Mouse (Mus musculus): ENCODE measurements around the gene Tmie. TPM values are rescaled to one million over a fixed set of nuclear protein-coding genes. Genes with fewer than 3 reads are reported as not detected.

Gene Tmie
- polyA plus RNA-seq, 1 experiment from 2014 or later = 2.1 TPM

GRCm38 (mm10) chr9:110881953-110882352 lies 2.0 kb upstream of the Tmie start:
- WGBS = 73% methylated on average over 7 of the region's 7 CpGs
- Histone ChIP-seq H3K9me3 (no peaks in the 10 kb centered on the region), H3K27ac (no peak overlapping the region), H3K36me3 (no peaks in the 10 kb centered on the region), H3K27me3 (replicated peaks) (peaks cover 7% of the 10 kb centered on the region), H3K9ac (no peak overlapping the region), H3K4me3 (replicated peaks) (no peak overlapping the region), H3K4me2 (replicated peaks) (no peak overlapping the region), H3K4me1 (replicated peaks) (peaks cover 19% of the 10 kb centered on the region)
- no peak for ATAC-seq

GRCm38 (mm10) chr9:110880772-110881171 lies 859 bp upstream of the Tmie start:
- H3K9me3 ChIP-seq = no peaks in the 10 kb centered on the region
- H3K27ac ChIP-seq = peak overlapping the region; percentile 79
- H3K36me3 ChIP-seq = no peaks in the 10 kb centered on the region
- WGBS = 52% methylated on average over 4 of the region's 4 CpGs
- H3K27me3 ChIP-seq (replicated peaks) = peaks cover 7% of the 10 kb centered on the region
- ATAC-seq = peak; percentile 37
- H3K4me3 ChIP-seq (replicated peaks) = peak overlapping the region; percentile 60
- peak overlapping the region; percentile 92 for H3K4me2 ChIP-seq (replicated peaks)
- peaks cover 19% of the 10 kb centered on the region for H3K4me1 ChIP-seq (replicated peaks)
- H3K9ac ChIP-seq = peak overlapping the region; percentile 41

- Histone ChIP-seq H3K4me3 (replicated peaks) (peak within 1 kb of the TSS; percentile 60), H3K4me1 (replicated peaks) (peaks cover 28% of the 10 kb centered on the region), H3K36me3 (no peaks in the 10 kb centered on the region), H3K9me3 (no peaks in the 10 kb centered on the region), H3K9ac (peak within 1 kb of the TSS; percentile 42), H3K27me3 (replicated peaks) (peaks cover 7% of the 10 kb centered on the region), H3K4me2 (replicated peaks) (peak within 1 kb of the TSS; percentile 92), H3K27ac (peak within 1 kb of the TSS; percentile 79)
- peak; percentile 13 for ATAC-seq
- WGBS = 16% methylated on average over 12 of the region's 12 CpGs
Observed at GRCm38 (mm10) chr9:110879191-110879920, 557 bp downstream of the Tmie start, which contains the start of gene Als2cl. Gene Als2cl, plus strand, starts transcription at chr9:110879870.

GRCm38 (mm10) chr9:110877888-110878287 lies 2.0 kb downstream of the Tmie start:
- Histone ChIP-seq H3K4me2 (replicated peaks) (no peak overlapping the region), H3K4me1 (replicated peaks) (peaks cover 37% of the 10 kb centered on the region), H3K4me3 (replicated peaks) (no peak overlapping the region), H3K9me3 (no peaks in the 10 kb centered on the region), H3K9ac (no peak overlapping the region), H3K27me3 (replicated peaks) (peaks cover 15% of the 10 kb centered on the region), H3K36me3 (no peaks in the 10 kb centered on the region), H3K27ac (no peak overlapping the region)
- ATAC-seq = no peak
- 86% methylated on average over 5 of the region's 5 CpGs for WGBS

DNA sequence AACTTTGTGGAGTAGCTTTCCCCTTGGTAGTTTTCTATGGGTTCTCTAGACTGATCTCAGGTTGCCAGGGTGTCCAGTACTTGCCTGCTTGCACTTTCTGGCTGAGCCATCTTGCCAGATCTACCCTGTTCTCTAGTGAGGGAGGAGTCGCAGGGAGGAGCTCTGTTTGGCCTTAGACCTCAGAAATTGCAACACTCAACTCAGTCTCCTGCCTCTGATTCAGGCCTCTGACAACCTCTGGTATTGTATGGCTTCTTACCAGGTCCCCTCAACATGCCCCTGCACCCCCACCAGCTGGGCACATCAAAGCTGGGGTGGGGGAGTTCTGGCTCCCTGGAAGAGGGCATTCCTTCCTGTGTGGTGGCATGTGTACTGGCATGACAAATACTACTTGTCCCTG lies 2.6 kb downstream of the Tmie start:
- Histone ChIP-seq H3K9me3 (no peaks in the 10 kb centered on the region), H3K4me1 (replicated peaks) (peaks cover 37% of the 10 kb centered on the region), H3K27ac (no peak overlapping the region), H3K27me3 (replicated peaks) (peaks cover 18% of the 10 kb centered on the region), H3K4me2 (replicated peaks) (no peak overlapping the region), H3K4me3 (replicated peaks) (no peak overlapping the region), H3K36me3 (no peaks in the 10 kb centered on the region), H3K9ac (no peak overlapping the region)
- WGBS = 79% methylated on average over 1 of the region's 1 CpGs
- ATAC-seq = no peak

DNA sequence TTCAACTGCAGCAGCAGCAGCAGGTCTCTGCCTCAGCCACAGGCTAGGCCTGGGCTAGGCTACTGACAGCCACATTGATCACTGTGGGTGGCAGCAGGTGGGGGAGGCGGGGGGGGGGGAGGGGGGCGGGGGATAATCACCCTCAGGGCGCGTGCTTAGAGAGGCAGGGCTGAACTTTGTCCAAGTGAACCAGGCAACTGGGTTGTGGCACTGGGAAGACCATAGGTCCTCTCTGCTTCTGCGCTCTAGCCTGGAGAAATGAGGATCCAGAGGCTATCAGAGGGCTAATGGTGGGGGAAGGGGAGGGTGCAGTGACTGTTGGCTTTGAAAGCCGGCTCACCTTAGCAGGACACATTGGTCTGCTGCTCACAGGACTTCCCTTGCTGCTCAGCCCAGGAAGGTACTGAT lies 4.6 kb downstream of the Tmie start:
- no peaks in the 10 kb centered on the region for H3K9me3 ChIP-seq
- H3K27ac ChIP-seq = peak overlapping the region; percentile 51; the same call in 1 of the 2 replicates
- no peak overlapping the region for H3K4me3 ChIP-seq (replicated peaks)
- peaks cover 32% of the 10 kb centered on the region for H3K4me1 ChIP-seq (replicated peaks)
- H3K4me2 ChIP-seq (replicated peaks) = no peak overlapping the region
- peaks cover 12% of the 10 kb centered on the region for H3K27me3 ChIP-seq (replicated peaks)
- 13% methylated on average over 4 of the region's 6 CpGs for WGBS
- peak; percentile 63 for ATAC-seq
- H3K36me3 ChIP-seq = no peaks in the 10 kb centered on the region
- no peak overlapping the region for H3K9ac ChIP-seq

DNA sequence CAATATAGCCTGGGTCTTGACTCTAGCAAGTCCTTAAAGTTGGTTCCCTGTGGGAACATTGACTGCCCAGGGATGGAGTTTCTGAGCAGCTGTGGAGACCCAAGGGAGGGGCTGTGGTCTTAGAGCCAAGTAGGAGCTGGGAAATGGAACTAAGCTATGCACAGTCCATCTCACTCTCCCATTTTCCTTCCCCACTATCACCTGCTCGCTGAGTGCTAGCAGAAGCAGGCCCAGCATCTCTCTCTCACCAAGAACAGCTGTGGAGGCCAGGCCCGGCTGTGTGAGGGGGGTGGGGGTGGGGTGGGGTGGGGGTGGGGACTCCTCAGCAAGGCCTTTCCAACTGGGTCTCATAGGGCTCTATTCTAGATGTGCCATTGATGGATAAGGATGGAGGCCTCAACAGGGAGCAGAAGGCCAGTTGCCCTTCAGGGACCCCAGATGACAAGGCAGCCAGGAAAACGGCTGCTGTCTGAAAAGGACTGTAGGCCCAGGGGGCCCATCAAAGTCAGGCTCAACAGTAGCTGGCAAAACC lies 5.2 kb downstream of the Tmie start:
- Histone ChIP-seq H3K4me1 (replicated peaks) (peaks cover 28% of the 10 kb centered on the region), H3K9ac (no peak overlapping the region), H3K27me3 (replicated peaks) (peaks cover 10% of the 10 kb centered on the region), H3K27ac (peak overlapping the region; percentile 33; the same call in 1 of the 2 replicates), H3K9me3 (no peaks in the 10 kb centered on the region), H3K4me2 (replicated peaks) (no peak overlapping the region), H3K4me3 (replicated peaks) (no peak overlapping the region), H3K36me3 (no peaks in the 10 kb centered on the region)
- WGBS = 15% methylated on average over 3 of the region's 3 CpGs
- no peak for ATAC-seq

DNA sequence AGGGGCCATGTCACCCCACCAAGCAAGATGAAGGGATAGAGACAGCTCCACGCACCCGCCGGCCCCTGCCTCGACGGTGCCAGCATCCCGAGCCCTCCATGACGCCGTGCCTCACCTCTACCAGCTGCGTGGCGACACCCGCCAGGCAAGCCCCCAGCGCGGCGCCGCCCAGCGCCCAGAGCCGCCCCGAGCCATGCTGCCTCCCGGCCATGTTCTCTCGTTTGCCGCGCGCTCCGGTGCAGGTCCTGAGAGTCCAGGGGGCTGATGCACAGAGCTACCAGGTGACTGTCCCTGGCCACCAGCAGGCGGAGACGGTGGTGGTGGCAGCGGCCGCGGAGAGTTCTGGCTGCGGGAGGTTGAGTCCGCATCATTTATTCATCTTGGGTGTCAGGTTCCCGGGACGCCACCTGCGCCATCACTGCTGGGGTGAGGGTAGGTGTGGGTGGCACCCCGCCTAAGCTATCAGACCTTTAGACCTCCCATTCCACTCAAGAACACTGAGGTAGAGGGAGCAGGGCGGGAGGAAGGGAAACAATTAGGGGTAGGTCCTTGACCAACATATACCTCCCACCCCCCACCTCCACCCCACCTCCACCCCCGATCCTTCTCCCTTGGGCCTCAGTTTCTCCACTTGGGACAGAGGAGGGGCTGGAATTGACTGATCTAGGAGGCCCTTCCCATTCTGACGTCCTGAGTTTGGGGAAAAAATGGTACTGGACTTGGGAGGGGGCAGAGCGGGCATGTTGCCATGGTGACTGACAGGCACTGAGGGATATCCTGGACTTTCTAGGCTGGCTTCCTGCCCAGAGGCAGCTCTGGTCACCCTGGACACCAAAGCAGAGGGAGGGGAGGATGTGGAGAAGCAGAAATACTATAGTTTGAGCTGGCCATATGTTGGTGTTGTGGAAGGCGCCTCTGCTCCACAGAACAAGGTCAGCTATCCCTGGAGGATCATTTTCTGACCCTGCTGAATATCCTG lies 5.9 kb downstream of the Tmie start:
- no peaks in the 10 kb centered on the region for H3K36me3 ChIP-seq
- no peaks in the 10 kb centered on the region for H3K9me3 ChIP-seq
- 11% methylated on average over 40 of the region's 40 CpGs for WGBS
- H3K4me1 ChIP-seq (replicated peaks) = peaks cover 24% of the 10 kb centered on the region
- peak overlapping the region; percentile 33; the same call in 1 of the 2 replicates for H3K27ac ChIP-seq
- peaks cover 10% of the 10 kb centered on the region for H3K27me3 ChIP-seq (replicated peaks)
- peak overlapping the region; percentile 24; the same call in 1 of the 2 replicates for H3K9ac ChIP-seq
- ATAC-seq = no peak
- H3K4me3 ChIP-seq (replicated peaks) = peak overlapping the region; percentile 23
- peak overlapping the region; percentile 61 for H3K4me2 ChIP-seq (replicated peaks)

DNA sequence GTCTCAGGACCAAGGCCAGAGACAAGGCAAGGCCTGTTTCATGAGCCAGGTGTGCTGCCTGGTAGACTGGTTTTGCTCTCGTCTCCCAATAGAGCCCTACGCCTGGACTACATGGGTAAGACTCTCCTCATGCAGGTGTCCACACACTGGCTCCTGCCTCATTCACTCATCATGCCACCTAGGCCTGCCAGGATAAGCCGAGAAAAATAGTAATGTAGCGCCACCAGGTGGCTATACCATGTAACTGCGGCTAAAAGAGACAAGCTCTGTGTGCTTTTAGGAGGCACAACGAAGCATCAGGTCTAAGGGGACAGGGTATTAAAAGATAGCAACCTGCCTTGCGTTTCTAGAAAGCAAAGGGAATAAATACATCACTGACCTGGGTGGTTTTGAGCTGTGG lies 8.9 kb downstream of the Tmie start:
- Histone ChIP-seq H3K27ac (no peak overlapping the region), H3K4me3 (replicated peaks) (no peak overlapping the region), H3K4me1 (replicated peaks) (peaks cover 21% of the 10 kb centered on the region), H3K9me3 (no peaks in the 10 kb centered on the region), H3K4me2 (replicated peaks) (no peak overlapping the region), H3K9ac (no peak overlapping the region), H3K36me3 (no peaks in the 10 kb centered on the region), H3K27me3 (replicated peaks) (peaks cover 10% of the 10 kb centered on the region)
- 21% methylated on average over 7 of the region's 7 CpGs for WGBS
- 0 out of 2 replicates have a peak, but pooled peaks have one; percentile 17 for ATAC-seq

DNA sequence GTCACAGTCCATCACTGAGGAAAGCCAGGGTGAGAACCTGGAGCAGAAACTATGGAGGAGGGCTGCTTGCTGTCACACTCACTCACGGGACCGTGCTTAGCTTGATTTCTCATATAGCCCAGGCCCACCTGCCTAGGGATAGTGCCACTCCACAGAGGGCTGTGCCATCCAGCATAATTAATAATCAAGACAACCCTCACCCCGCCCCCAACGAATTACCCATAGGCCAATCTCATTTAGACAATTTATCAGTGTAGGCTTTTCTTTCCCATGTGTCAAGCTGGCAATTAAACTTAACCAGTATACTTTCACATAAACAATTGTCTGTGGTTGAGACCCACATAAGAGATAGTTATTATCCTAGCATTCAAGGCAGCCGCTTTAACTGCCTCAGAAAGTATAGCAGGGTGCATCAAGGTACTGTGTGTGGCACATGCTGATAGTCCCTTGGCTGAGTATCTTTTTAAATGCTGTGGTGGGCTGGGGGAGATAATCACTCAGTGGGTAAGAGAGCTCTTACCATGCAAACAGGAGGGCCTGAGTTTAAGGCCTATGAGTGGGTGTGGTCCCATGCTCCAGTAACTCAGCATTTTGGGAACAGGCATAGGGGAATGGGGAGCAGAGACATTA lies 20.8 kb downstream of the Tmie start:
- peaks cover 11% of the 10 kb centered on the region for H3K27me3 ChIP-seq (replicated peaks)
- H3K4me1 ChIP-seq (replicated peaks) = peaks cover 7% of the 10 kb centered on the region
- no peak overlapping the region for H3K27ac ChIP-seq
- no peak overlapping the region for H3K4me2 ChIP-seq (replicated peaks)
- no peaks in the 10 kb centered on the region for H3K9me3 ChIP-seq
- no peaks in the 10 kb centered on the region for H3K36me3 ChIP-seq
- H3K9ac ChIP-seq = no peak overlapping the region
- no peak overlapping the region for H3K4me3 ChIP-seq (replicated peaks)
- ATAC-seq = no peak; the same call in 1 of the 2 replicates
- 83% methylated on average over 5 of the region's 5 CpGs for WGBS

DNA sequence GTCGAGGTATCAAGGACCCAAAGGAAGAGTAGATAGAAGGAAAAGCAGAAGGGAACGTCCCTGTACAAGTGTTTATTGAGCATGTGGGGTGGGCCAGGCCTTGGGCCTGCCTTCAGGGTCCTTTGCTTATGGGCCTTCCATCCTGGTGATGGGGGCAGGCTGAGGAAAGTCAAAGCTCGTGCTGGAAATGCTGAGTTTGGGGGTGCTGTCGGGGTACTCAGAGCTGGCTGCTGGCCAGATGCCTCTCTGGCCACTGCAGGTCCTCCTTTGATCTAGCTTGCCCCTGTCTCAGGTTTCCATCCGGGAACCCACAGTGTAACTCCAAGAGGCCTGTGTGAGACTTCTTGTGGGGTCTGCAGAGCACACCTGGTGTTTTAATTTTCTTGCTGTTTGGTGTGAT lies 21.4 kb downstream of the Tmie start:
- WGBS = 54% methylated on average over 5 of the region's 5 CpGs
- Histone ChIP-seq H3K4me1 (replicated peaks) (peaks cover 7% of the 10 kb centered on the region), H3K4me3 (replicated peaks) (no peak overlapping the region), H3K4me2 (replicated peaks) (no peak overlapping the region), H3K27ac (no peak overlapping the region), H3K27me3 (replicated peaks) (peaks cover 11% of the 10 kb centered on the region), H3K36me3 (no peaks in the 10 kb centered on the region), H3K9ac (no peak overlapping the region), H3K9me3 (no peaks in the 10 kb centered on the region)
- ATAC-seq = no peak

All from intestine, embryonic 15.5 days (tissue).